In genomic region chr1:76200906-76201305, GRCm38 (mm10) we compare ENCODE assay signal across 21 mouse cellular contexts.
"Had no signal": no experiment of that assay in that cellular context is flagged by ENCODE, and none has a peak within 500 bp of the region (broad histone marks: within the 10 kb centered on the region; RNA-seq: fewer than 3 reads in every experiment).

No protein-coding gene starts in this region.

- ATAC-seq: liver, postnatal 0 days; midbrain, embryonic 16.5 days had no signal

- H3K27ac ChIP-seq: macrophage; midbrain, embryonic 10.5 days; midbrain, embryonic 12.5 days; neural tube, embryonic 13.5 days; neural tube, embryonic 15.5 days had no signal

- H3K4me3 ChIP-seq: megakaryocyte, embryonic 14.5 days; midbrain, embryonic 10.5 days; midbrain, embryonic 12.5 days; myocyte; neural tube, embryonic 13.5 days; neural tube, embryonic 15.5 days had no signal

- H3K4me1 ChIP-seq: megakaryocyte, embryonic 14.5 days; midbrain, embryonic 10.5 days; midbrain, embryonic 12.5 days; neural tube, embryonic 13.5 days; neural tube, embryonic 15.5 days had no signal

- DNase-seq: liver, postnatal 0 days; lung, adult 2 months; lung, postnatal 14 days; lung, postnatal 36 days; midbrain, embryonic 14.5 days; retina, postnatal 1 day; right cerebral cortex, adult 18-20 months; right cerebral cortex, postnatal 25 days; right cerebral cortex, postnatal 4 days; spleen, adult 18-20 months; thymus, adult 18-20 months; thymus, postnatal 14 days; thymus, postnatal 36 days had no signal

- H3K9ac ChIP-seq: liver, postnatal 0 days; midbrain, embryonic 12.5 days; neural tube, embryonic 13.5 days; neural tube, embryonic 15.5 days had no signal

- H3K4me2 ChIP-seq: midbrain, embryonic 12.5 days; neural tube, embryonic 13.5 days; neural tube, embryonic 15.5 days had no signal

- H3K27me3 ChIP-seq: megakaryocyte, embryonic 14.5 days; midbrain, embryonic 12.5 days; neural tube, embryonic 13.5 days; neural tube, embryonic 15.5 days had no signal

- H3K36me3 ChIP-seq: midbrain, embryonic 10.5 days; midbrain, embryonic 12.5 days; neural tube, embryonic 13.5 days; neural tube, embryonic 15.5 days had no signal

- H3K9me3 ChIP-seq: midbrain, embryonic 10.5 days; midbrain, embryonic 12.5 days; neural tube, embryonic 13.5 days; neural tube, embryonic 15.5 days had no signal
